Mouse (Mus musculus) brain, embryonic 14.5 days (tissue): ENCODE measurements around the gene Gart.

Source experiments
- CTCF ChIP-seq: fragments of 200-500 bp; IDR thresholded peaks from 2 replicates; pipeline ENCODE4 v1.5.1; 2012; ENCODE audit warnings: inconsistent platforms, mild to moderate bottlenecking, moderate library complexity, borderline replicate concordance; ENCODE audit not compliant: insufficient read depth, insufficient read length; ENCODE audit errors: extremely low read depth
- POLR2A ChIP-seq: fragments of 200-500 bp; IDR thresholded peaks from 2 replicates; pipeline ENCODE4 v1.6.1; 2012; ENCODE audit warnings: mild to moderate bottlenecking, inconsistent platforms, borderline replicate concordance; ENCODE audit not compliant: poor library complexity, insufficient read depth, insufficient read length, severe bottlenecking; ENCODE audit errors: extremely low read depth

DNA sequence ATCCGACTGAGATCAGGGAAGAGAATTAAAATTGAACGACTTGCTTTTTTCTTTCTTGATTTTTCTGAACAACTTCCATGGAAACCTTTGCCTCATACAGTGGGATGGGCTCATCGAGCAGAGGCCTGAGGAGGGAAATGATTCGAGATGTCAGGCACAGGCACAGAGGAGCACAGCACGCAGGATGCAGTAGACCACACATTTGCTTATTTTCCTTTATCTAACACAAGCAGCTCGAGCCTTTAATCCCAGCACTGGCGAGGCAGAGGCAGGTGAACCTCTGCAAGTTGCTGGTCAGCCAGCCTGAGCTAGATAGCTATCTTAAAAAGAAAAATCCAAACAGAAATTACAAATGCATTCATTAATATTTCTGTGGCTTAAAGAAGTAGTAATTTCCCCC is 43.0 kb upstream of the Gart start:
- TF ChIP-seq CTCF (no peak), POLR2A (no peak)
